Mouse (Mus musculus): ENCODE results near the gene Igf2bp2. TPM values are rescaled to one million over a fixed set of nuclear protein-coding genes. Genes with fewer than 3 reads are reported as not detected.

Gene Igf2bp2
- polyA plus RNA-seq, 1 experiment from 2014 or later = 116 TPM

GRCm38 (mm10) chr16:22163456-22163851, 355 bp upstream of the Igf2bp2 start:
- H3K9me3 ChIP-seq = no peaks in the 10 kb centered on the region
- no peaks in the 10 kb centered on the region for H3K27me3 ChIP-seq (replicated peaks)
- peak overlapping the region; percentile 100 for H3K9ac ChIP-seq
- under 1% methylated on average over 27 of the region's 27 CpGs for WGBS
- peak overlapping the region; percentile 95 for H3K27ac ChIP-seq
- H3K36me3 ChIP-seq = no peaks in the 10 kb centered on the region
- peak; percentile 76 for ATAC-seq
- H3K4me3 ChIP-seq (replicated peaks) = peak overlapping the region; percentile 100
- H3K4me2 ChIP-seq (replicated peaks) = peak overlapping the region; percentile 78
- H3K4me1 ChIP-seq (replicated peaks) = no peaks in the 10 kb centered on the region; the same call in 1 of the 2 replicates

GRCm38 (mm10) chr16:22162066-22162511, 1.0 kb downstream of the Igf2bp2 start:
- ATAC-seq = peak; percentile 4
- 1% methylated on average over 19 of the region's 19 CpGs for WGBS

GRCm38 (mm10) chr16:22161351-22162065, 1.6 kb downstream of the Igf2bp2 start:
- Histone ChIP-seq H3K27me3 (replicated peaks) (no peaks in the 10 kb centered on the region), H3K4me2 (replicated peaks) (peak overlapping the region; percentile 78), H3K4me1 (replicated peaks) (no peaks in the 10 kb centered on the region; the same call in 1 of the 2 replicates), H3K36me3 (no peaks in the 10 kb centered on the region), H3K9me3 (no peaks in the 10 kb centered on the region), H3K27ac (peak overlapping the region; percentile 95), H3K4me3 (replicated peaks) (peak overlapping the region; percentile 100), H3K9ac (peak overlapping the region; percentile 100)
- no peak for ATAC-seq
- under 1% methylated on average over 71 of the region's 71 CpGs for WGBS

More at GRCm38 (mm10) chr16:22162066-22162511, 1.0 kb downstream of the Igf2bp2 start:
- Histone ChIP-seq H3K9ac (peak overlapping the region; percentile 100), H3K9me3 (no peaks in the 10 kb centered on the region), H3K27me3 (replicated peaks) (no peaks in the 10 kb centered on the region), H3K4me2 (replicated peaks) (peak overlapping the region; percentile 78), H3K27ac (peak overlapping the region; percentile 95), H3K4me1 (replicated peaks) (no peaks in the 10 kb centered on the region; the same call in 1 of the 2 replicates), H3K36me3 (no peaks in the 10 kb centered on the region), H3K4me3 (replicated peaks) (peak overlapping the region; percentile 100)

GRCm38 (mm10) chr16:22160386-22161145, 2.5 kb downstream of the Igf2bp2 start:
- peak overlapping the region; percentile 100 for H3K4me3 ChIP-seq (replicated peaks)
- H3K9ac ChIP-seq = peak overlapping the region; percentile 15; the same call in 1 of the 2 replicates
- ATAC-seq = no peak
- no peak overlapping the region for H3K27ac ChIP-seq
- no peaks in the 10 kb centered on the region for H3K9me3 ChIP-seq
- H3K27me3 ChIP-seq (replicated peaks) = no peaks in the 10 kb centered on the region
- H3K36me3 ChIP-seq = no peaks in the 10 kb centered on the region
- WGBS = 2% methylated on average over 16 of the region's 16 CpGs
- peak overlapping the region; percentile 78 for H3K4me2 ChIP-seq (replicated peaks)
- H3K4me1 ChIP-seq (replicated peaks) = no peaks in the 10 kb centered on the region; the same call in 1 of the 2 replicates

- Histone ChIP-seq H3K36me3 (no peaks in the 10 kb centered on the region), H3K9ac (no peak overlapping the region), H3K4me1 (replicated peaks) (peaks cover 21% of the 10 kb centered on the region), H3K27me3 (replicated peaks) (no peaks in the 10 kb centered on the region), H3K4me2 (replicated peaks) (no peak overlapping the region), H3K4me3 (replicated peaks) (no peak overlapping the region), H3K9me3 (no peaks in the 10 kb centered on the region), H3K27ac (no peak overlapping the region)
- ATAC-seq = peak; percentile 40; the same call in 1 of the 2 replicates
- WGBS = 90% methylated on average over 11 of the region's 11 CpGs
These were observed 10.1 kb downstream of the Igf2bp2 start for GRCm38 (mm10) chr16:22152941-22153444.

GRCm38 (mm10) chr16:22151706-22152315, 11.3 kb downstream of the Igf2bp2 start:
- peak overlapping the region; percentile 27; the same call in 1 of the 2 replicates for H3K27ac ChIP-seq

GRCm38 (mm10) chr16:22150421-22150820, 12.7 kb downstream of the Igf2bp2 start:
- Histone ChIP-seq H3K4me2 (replicated peaks) (no peak overlapping the region), H3K4me1 (replicated peaks) (peaks cover 24% of the 10 kb centered on the region), H3K36me3 (no peaks in the 10 kb centered on the region), H3K4me3 (replicated peaks) (no peak overlapping the region), H3K27me3 (replicated peaks) (no peaks in the 10 kb centered on the region), H3K9me3 (no peaks in the 10 kb centered on the region), H3K27ac (no peak overlapping the region), H3K9ac (no peak overlapping the region)
- WGBS = 21% methylated on average over 2 of the region's 2 CpGs
- ATAC-seq = 0 out of 2 replicates have a peak, but pooled peaks have one; percentile 18

More at GRCm38 (mm10) chr16:22151706-22152315, 11.3 kb downstream of the Igf2bp2 start:
- Histone ChIP-seq H3K4me3 (replicated peaks) (no peak overlapping the region), H3K9me3 (no peaks in the 10 kb centered on the region), H3K36me3 (no peaks in the 10 kb centered on the region), H3K4me1 (replicated peaks) (peaks cover 24% of the 10 kb centered on the region), H3K9ac (no peak overlapping the region), H3K27me3 (replicated peaks) (no peaks in the 10 kb centered on the region), H3K4me2 (replicated peaks) (0 out of 2 replicates have a peak overlapping the region, but pooled peaks have one; percentile 22)
- 0 out of 2 replicates have a peak, but pooled peaks have one; percentile 40 for ATAC-seq
- 28% methylated on average over 10 of the region's 11 CpGs for WGBS

GRCm38 (mm10) chr16:22149659-22150345, 13.3 kb downstream of the Igf2bp2 start:
- no peaks in the 10 kb centered on the region for H3K36me3 ChIP-seq
- ATAC-seq = no peak
- no peaks in the 10 kb centered on the region for H3K27me3 ChIP-seq (replicated peaks)
- no peak overlapping the region for H3K9ac ChIP-seq
- H3K9me3 ChIP-seq = no peaks in the 10 kb centered on the region
- no peak overlapping the region for H3K4me3 ChIP-seq (replicated peaks)
- no peak overlapping the region for H3K4me2 ChIP-seq (replicated peaks)
- no peak overlapping the region for H3K27ac ChIP-seq
- H3K4me1 ChIP-seq (replicated peaks) = peaks cover 24% of the 10 kb centered on the region
- WGBS = 60% methylated on average over 10 of the region's 10 CpGs

GRCm38 (mm10) chr16:22149076-22149475, 14.0 kb downstream of the Igf2bp2 start:
- Histone ChIP-seq H3K4me3 (replicated peaks) (no peak overlapping the region), H3K27me3 (replicated peaks) (no peaks in the 10 kb centered on the region), H3K27ac (no peak overlapping the region), H3K4me2 (replicated peaks) (no peak overlapping the region), H3K9me3 (no peaks in the 10 kb centered on the region), H3K36me3 (no peaks in the 10 kb centered on the region), H3K9ac (no peak overlapping the region), H3K4me1 (replicated peaks) (peaks cover 22% of the 10 kb centered on the region)
- WGBS = 45% methylated on average over 2 of the region's 2 CpGs
- no peak for ATAC-seq

- WGBS = 71% methylated on average over 1 of the region's 1 CpGs
- no peaks in the 10 kb centered on the region for H3K9me3 ChIP-seq
- no peaks in the 10 kb centered on the region for H3K36me3 ChIP-seq
- H3K9ac ChIP-seq = no peak overlapping the region
- no peak overlapping the region for H3K4me3 ChIP-seq (replicated peaks)
- H3K27ac ChIP-seq = no peak overlapping the region
- H3K4me2 ChIP-seq (replicated peaks) = no peak overlapping the region
- H3K4me1 ChIP-seq (replicated peaks) = peaks cover 16% of the 10 kb centered on the region; the same call in 1 of the 2 replicates
- no peaks in the 10 kb centered on the region for H3K27me3 ChIP-seq (replicated peaks)
- no peak for ATAC-seq
These were observed 16.0 kb downstream of the Igf2bp2 start for GRCm38 (mm10) chr16:22147131-22147530.

- no peak for ATAC-seq
- Histone ChIP-seq H3K4me1 (replicated peaks) (peaks cover 17% of the 10 kb centered on the region), H3K9me3 (no peaks in the 10 kb centered on the region), H3K27me3 (replicated peaks) (no peaks in the 10 kb centered on the region), H3K9ac (no peak overlapping the region), H3K36me3 (no peaks in the 10 kb centered on the region), H3K27ac (no peak overlapping the region), H3K4me3 (replicated peaks) (no peak overlapping the region), H3K4me2 (replicated peaks) (no peak overlapping the region)
- WGBS = 71% methylated on average over 7 of the region's 7 CpGs
These were observed 17.0 kb downstream of the Igf2bp2 start for GRCm38 (mm10) chr16:22146071-22146470.

Data from intestine, embryonic 15.5 days (tissue).